Mouse (Mus musculus) G1E (cell line): ENCODE measurements around the gene AU018091. TPM values are rescaled to one million over a fixed set of nuclear protein-coding genes. Genes with fewer than 3 reads are reported as not detected.

ENCODE experiments used
- polyA plus RNA-seq: library from polyadenylated mRNA; stranded (reverse); fragments of >175 nt; gene quantifications from 2 replicates; pipeline ENCODE4 v1.2.3, GENCODE M21; 2012
- total RNA-seq, 2 experiments: library from RNA; stranded (forward) in 1 of 2; stranded (reverse) in 1 of 2; fragments of 200-1000 nt in 1 of 2; fragments of >200 nt in 1 of 2; fragmentation: Nextera tagmentation in 1 of 2; gene quantifications; 2 replicates each; pipeline ENCODE4 v1.2.3; 2014 to 2017

AU018091 gene
- total and polyA plus RNA-seq, 3 experiments, result 0.05 TPM; not detected in 2

Other genes starting within 250 kb of the AU018091 start
- not detected in 2 replicates for gene Nlrp12, start 80.5 kb upstream of the AU018091 start, total RNA-seq (2014; fragmentation: Nextera tagmentation)
- gene Nlrp12, start 80.5 kb upstream of the AU018091 start, total RNA-seq (2017), result 0.05 and 0.06 TPM in 2 replicates
- not detected in 2 replicates for gene Nlrp12, start 80.5 kb upstream of the AU018091 start, polyA plus RNA-seq
- gene Myadm, start 119.9 kb upstream of the AU018091 start, total RNA-seq (2014; fragmentation: Nextera tagmentation), result not detected in 2 replicates
- 0.05 and 0.06 TPM in 2 replicates for gene Myadm, start 119.9 kb upstream of the AU018091 start, total RNA-seq (2017)
- gene Myadm, start 119.9 kb upstream of the AU018091 start, polyA plus RNA-seq, result 0.03 TPM in 1 of 2 replicates, not detected in the other
- gene Prkcg, start 120.0 kb upstream of the AU018091 start, total RNA-seq (2014; fragmentation: Nextera tagmentation), result not detected in 2 replicates
- 0.33 TPM in 1 of 2 replicates, not detected in the other for gene Prkcg, start 120.0 kb upstream of the AU018091 start, total RNA-seq (2017)
- gene Prkcg, start 120.0 kb upstream of the AU018091 start, polyA plus RNA-seq, result not detected in 2 replicates
- not detected in 2 replicates for gene Cacng7, start 163.8 kb upstream of the AU018091 start, total RNA-seq (2014; fragmentation: Nextera tagmentation)
- 0.22 TPM in 1 of 2 replicates, not detected in the other for gene Cacng7, start 163.8 kb upstream of the AU018091 start, total RNA-seq (2017)
- gene Cacng7, start 163.8 kb upstream of the AU018091 start, polyA plus RNA-seq, result not detected in 2 replicates
- not detected in 2 replicates for gene Cacng8, start 221.5 kb upstream of the AU018091 start, total RNA-seq (2014; fragmentation: Nextera tagmentation)
- not detected in 2 replicates for gene Cacng8, start 221.5 kb upstream of the AU018091 start, total RNA-seq (2017)
- gene Cacng8, start 221.5 kb upstream of the AU018091 start, polyA plus RNA-seq, result not detected in 2 replicates